Mouse (Mus musculus) bone marrow, adult 2 months (tissue): ENCODE results near the gene Gm9833.

Source experiments
- CTCF ChIP-seq: fragments of 200-500 bp; IDR thresholded peaks from 2 replicates; pipeline ENCODE4 v1.5.1; 2011; ENCODE audit warnings: low read length, control low read depth; ENCODE audit not compliant: control insufficient read depth, insufficient read depth
- POLR2A ChIP-seq: fragments of 200-500 bp; IDR thresholded peaks from 2 replicates; pipeline ENCODE4 v1.6.1; 2011; ENCODE audit warnings: low read depth, mild to moderate bottlenecking, control low read depth, low read length, borderline replicate concordance; ENCODE audit not compliant: control insufficient read depth

DNA sequence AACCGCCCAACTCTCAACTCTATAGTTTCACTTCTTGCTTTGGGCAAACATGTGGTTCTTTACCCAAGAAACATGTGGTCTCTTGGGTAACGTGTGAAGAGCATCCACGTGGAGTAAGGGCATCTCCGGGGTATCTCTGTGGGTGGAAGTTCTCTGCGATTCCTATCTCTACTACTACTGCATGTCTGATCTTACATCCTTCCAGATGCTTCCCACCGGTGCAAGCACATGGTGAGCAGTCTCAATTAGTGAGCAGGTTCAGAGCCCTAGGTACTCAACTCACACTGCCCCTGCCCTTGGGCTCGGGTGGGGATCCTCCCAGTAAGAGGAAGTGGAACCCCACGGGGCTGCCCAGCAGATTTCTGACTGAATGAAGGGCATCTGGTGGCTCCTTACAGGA is 399 bp upstream of the Gm9833 start:
- no peak for TF ChIP-seq CTCF
- no peak for TF ChIP-seq POLR2A
